Mouse (Mus musculus) c-Kit-positive CD71-negative TER-119-negative erythroid progenitor cells, embryonic 14.5 days (primary cell): ENCODE data around the gene Trim8.

ENCODE experiments used
- DNase-seq: peaks from one replicate; pipeline ENCODE4 v3.0.0-alpha.2; 2013; ENCODE audit warnings: low read depth

The Trim8 gene

DNA sequence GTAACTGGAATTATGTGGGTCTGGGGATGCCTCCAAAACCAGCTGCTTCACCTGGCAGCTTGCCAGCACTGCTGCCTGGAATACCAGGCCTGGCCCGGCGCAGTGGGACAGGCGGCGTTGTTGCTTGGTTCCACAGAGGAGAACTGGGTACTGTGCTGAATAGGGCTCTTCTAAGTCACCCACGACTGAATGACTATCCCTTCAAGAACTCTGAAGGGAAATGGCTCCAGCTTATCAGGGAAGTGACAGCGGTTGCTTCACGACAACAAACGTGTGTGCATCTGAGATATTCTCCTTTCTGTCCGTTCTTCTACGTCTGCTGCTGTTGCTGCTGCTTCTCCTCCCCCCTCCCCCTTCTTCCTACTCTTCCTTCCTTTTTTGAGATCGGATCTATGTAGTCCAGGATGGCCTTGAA, 52.0 kb downstream of the Trim8 start:
- DNase-seq, result no peak

DNA sequence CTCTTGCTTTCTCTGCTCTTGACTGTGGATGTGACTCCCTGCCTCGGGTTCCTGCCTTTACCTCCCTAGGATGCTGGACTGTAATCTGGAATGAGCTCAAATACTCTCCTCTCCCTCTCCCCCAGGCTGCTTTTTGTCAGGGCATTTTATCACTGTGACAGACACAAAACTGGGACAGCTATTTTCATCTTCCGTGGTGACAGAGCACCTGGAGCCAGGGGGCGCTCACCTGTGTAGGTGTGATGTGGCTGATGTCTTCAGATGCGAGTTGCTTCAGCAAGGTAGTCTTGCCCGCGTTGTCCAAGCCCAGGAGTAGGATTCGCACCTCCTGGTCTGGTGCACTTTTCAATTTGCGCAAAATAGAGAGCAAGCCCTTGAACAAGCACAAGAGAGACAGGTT, 56.5 kb downstream of the Trim8 start:
- no peak for DNase-seq

DNA sequence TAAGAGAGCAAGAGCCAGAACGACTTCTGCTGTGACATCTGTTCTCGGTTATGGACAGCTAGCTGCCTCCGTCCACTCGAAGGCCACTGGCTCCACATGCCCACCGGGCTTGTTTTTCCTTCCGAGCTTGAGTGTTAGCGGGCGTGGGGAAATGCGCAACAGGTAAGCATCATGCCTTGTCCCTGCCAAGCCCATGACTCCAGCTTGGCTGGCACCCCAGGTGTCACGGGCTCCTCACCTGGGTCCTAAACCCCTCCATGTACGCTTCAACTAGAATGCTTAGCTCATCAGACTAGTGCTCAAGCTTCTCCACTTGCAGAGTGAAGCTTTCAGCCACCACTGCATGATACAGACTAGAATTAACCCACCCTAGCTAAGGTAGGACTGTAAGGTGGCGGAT, 57.1 kb downstream of the Trim8 start:
- no peak for DNase-seq

DNA sequence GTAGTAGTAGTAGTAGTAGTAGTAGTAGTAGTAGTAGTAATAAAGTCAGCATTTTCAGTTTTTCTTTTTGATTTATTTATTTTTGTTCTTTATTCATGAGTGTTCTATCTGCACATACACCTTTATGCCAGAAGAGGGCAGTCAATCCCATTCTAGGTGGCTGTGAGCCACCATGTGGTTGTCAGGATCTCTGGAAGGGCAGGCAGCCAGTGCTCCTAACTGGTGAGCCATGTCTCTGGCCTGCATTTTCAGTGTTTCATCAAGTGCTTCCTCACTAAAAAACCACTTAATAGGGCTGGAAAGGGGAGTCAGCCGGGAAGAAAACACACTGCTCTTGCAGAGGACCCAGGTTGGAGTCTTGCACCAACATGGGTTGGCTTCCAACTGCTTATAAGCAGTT, 60.6 kb downstream of the Trim8 start:
- no peak for DNase-seq

DNA sequence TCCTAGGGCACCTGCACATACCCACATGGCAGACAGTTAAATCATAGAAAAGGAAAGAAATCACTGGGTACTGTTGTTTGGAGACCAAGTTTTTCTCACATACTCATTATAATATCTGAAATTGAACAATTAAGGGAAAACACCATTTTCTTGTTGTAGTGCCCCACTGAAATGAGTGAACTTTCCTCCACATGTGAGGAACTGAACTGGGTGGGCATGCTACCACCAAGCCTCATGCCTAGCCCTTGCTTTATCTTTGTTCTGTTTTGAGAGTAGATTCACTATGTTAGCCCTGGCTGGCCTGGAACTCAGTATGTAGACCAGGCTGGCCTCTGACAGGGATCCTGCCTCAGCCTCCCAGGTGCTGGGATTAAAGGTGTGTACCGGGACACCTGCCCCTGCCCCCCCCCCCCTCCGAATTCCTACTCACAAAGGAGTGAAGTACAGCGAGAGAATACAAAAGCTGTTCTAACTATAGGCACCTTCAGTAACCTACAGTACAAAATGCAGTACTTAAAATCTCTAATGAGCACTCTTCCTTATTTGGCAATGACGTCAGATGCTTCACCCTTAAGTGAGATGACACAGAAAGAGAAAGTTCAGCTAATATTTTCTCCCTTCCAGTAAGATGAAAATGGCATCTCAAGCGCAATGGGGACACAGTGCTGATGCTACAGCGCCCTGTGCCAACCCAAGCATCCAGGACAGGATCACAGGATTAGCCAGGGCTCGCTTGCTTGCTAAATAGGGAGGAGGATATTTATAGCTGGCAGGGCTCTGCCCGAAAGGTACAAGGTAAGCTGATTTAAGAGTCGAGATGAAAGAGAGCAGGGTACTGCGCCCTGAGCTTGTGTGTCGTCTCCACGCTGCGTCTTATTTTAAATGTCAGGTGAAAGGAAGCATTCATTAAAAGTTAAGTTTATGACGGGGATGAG, 61.3 kb downstream of the Trim8 start:
- no peak for DNase-seq

DNA sequence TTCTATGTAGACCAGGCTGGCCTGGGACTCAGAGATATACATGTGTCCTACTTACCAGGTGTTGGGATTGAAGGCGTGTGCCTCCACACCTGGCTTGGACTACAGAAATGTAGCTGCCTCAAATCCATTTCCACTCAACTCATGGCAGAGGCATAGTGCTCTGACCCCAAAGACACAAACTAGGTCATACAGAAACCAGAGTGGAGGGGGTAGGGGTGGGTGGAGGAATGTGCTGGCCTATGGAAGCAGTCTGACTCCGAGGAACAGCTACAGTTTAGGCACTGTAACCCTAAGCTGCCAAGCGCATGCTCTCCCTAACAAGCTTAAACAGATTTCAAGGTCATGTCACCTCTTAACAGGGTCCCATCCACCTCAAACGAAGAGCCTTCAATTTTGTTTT, 62.1 kb downstream of the Trim8 start:
- no peak for DNase-seq

DNA sequence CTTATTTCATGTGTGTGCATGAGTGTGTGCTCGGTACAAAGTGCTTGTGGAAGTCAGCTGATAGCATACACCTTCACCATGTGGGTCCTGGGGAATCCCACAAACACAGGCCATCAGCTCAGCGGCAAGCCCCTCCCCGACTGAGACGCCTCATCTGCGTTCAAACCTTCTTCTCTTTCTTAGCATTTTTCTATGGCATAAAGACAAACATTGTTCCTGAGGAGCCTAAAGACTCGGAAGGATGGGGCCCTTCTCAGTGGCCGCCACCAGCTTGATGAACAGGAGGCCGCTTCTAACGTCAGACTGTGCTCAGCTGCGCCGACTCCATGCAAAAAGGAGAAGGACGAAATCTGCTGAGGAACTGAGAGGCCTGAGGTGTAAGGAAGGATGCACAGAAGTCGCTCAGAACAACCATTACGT, 62.6 kb downstream of the Trim8 start:
- no peak for DNase-seq
